Mouse (Mus musculus): ENCODE results near the gene Cebpa. TPM values are rescaled to one million over a fixed set of nuclear protein-coding genes. Genes with fewer than 3 reads are reported as not detected.

The Cebpa gene
- total and polyA plus RNA-seq, 2 experiments from 2014 or later: 1.1 to 8.3 TPM

GRCm38 (mm10) chr7:35090550-35090949 lies 28.5 kb upstream of the Cebpa start:
- DNase-seq (ENCODE audit: low spot score) (no peak), ATAC-seq (no peak)
- Histone ChIP-seq H3K4me3 (ENCODE audit: low read length) (no peak overlapping the region), H3K27me3 (ENCODE audit: insufficient read depth, low read length) (no peaks in the 10 kb centered on the region), H3K27ac (no peak overlapping the region), H3K4me1 (ENCODE audit: insufficient read depth, low read length) (peaks cover 12% of the 10 kb centered on the region; the same call in 1 of the 2 replicates), H3K4me2 (ENCODE audit: low read depth, low read length) (no peak overlapping the region), H3K9me3 (ENCODE audit: low read length) (no peaks in the 10 kb centered on the region), H3K9ac (replicated peaks; ENCODE audit: low read length) (no peak overlapping the region), H3K36me3 (ENCODE audit: insufficient read depth, low read length) (no peaks in the 10 kb centered on the region)
- 82% methylated on average over 5 of the region's 5 CpGs for WGBS
- TF ChIP-seq CTCF (IDR thresholded peaks at IDR 0.05; ENCODE audit: low read depth): no peak

GRCm38 (mm10) chr7:35094975-35095678 lies 24.0 kb upstream of the Cebpa start:
- DNase-seq (ENCODE audit: low spot score) (no peak), ATAC-seq (no peak)
- TF ChIP-seq CTCF (IDR thresholded peaks at IDR 0.05; ENCODE audit: low read depth): no peak
- H3K27me3 ChIP-seq (ENCODE audit: insufficient read depth, low read length): no peaks in the 10 kb centered on the region
- no peak overlapping the region for H3K9ac ChIP-seq (replicated peaks; ENCODE audit: low read length)
- peaks cover 3% of the 10 kb centered on the region; the same call in 1 of the 2 replicates for H3K4me1 ChIP-seq (ENCODE audit: insufficient read depth, low read length)
- no peak overlapping the region for H3K4me2 ChIP-seq (ENCODE audit: low read depth, low read length)
- 78% methylated on average over 9 of the region's 9 CpGs for WGBS
- no peaks in the 10 kb centered on the region for H3K9me3 ChIP-seq (ENCODE audit: low read length)
- no peaks in the 10 kb centered on the region for H3K36me3 ChIP-seq (ENCODE audit: insufficient read depth, low read length)
- no peak overlapping the region for H3K27ac ChIP-seq
- H3K4me3 ChIP-seq (ENCODE audit: low read length): no peak overlapping the region

GRCm38 (mm10) chr7:35098777-35099176 lies 20.3 kb upstream of the Cebpa start:
- Histone ChIP-seq H3K27me3 (ENCODE audit: insufficient read depth, low read length) (no peaks in the 10 kb centered on the region), H3K36me3 (ENCODE audit: insufficient read depth, low read length) (no peaks in the 10 kb centered on the region), H3K27ac (no peak overlapping the region), H3K9me3 (ENCODE audit: low read length) (no peaks in the 10 kb centered on the region), H3K4me1 (ENCODE audit: insufficient read depth, low read length) (no peaks in the 10 kb centered on the region), H3K4me2 (ENCODE audit: low read depth, low read length) (no peak overlapping the region), H3K4me3 (ENCODE audit: low read length) (no peak overlapping the region), H3K9ac (replicated peaks; ENCODE audit: low read length) (no peak overlapping the region)
- DNase-seq (ENCODE audit: low spot score) (no peak), ATAC-seq (no peak)
- 77% methylated on average over 4 of the region's 4 CpGs for WGBS
- no peak for TF ChIP-seq CTCF (IDR thresholded peaks at IDR 0.05; ENCODE audit: low read depth)

- H3K4me1 ChIP-seq (ENCODE audit: insufficient read depth, low read length): no peaks in the 10 kb centered on the region
- WGBS: 87% methylated on average over 4 of the region's 4 CpGs
- TF ChIP-seq CTCF (IDR thresholded peaks at IDR 0.05; ENCODE audit: low read depth): no peak
- ATAC-seq: no peak
- H3K36me3 ChIP-seq (ENCODE audit: insufficient read depth, low read length): no peaks in the 10 kb centered on the region
- H3K4me2 ChIP-seq (ENCODE audit: low read depth, low read length): no peak overlapping the region
- no peaks in the 10 kb centered on the region for H3K9me3 ChIP-seq (ENCODE audit: low read length)
- no peak overlapping the region for H3K9ac ChIP-seq (replicated peaks; ENCODE audit: low read length)
- H3K27me3 ChIP-seq (ENCODE audit: insufficient read depth, low read length): no peaks in the 10 kb centered on the region
- no peak for DNase-seq (ENCODE audit: low spot score)
- no peak overlapping the region for H3K27ac ChIP-seq
- no peak overlapping the region for H3K4me3 ChIP-seq (ENCODE audit: low read length)
These were observed 19.6 kb upstream of the Cebpa start for GRCm38 (mm10) chr7:35099528-35099927.

GRCm38 (mm10) chr7:35106614-35107013 lies 12.5 kb upstream of the Cebpa start:
- WGBS: 81% methylated on average over 7 of the region's 7 CpGs
- no peaks in the 10 kb centered on the region for H3K4me1 ChIP-seq (ENCODE audit: insufficient read depth, low read length)
- no peaks in the 10 kb centered on the region for H3K9me3 ChIP-seq (ENCODE audit: low read length)
- no peak overlapping the region for H3K9ac ChIP-seq (replicated peaks; ENCODE audit: low read length)
- DNase-seq (ENCODE audit: low spot score): no peak
- no peaks in the 10 kb centered on the region for H3K27me3 ChIP-seq (ENCODE audit: insufficient read depth, low read length)
- no peak overlapping the region for H3K4me2 ChIP-seq (ENCODE audit: low read depth, low read length)
- H3K27ac ChIP-seq: no peak overlapping the region
- no peaks in the 10 kb centered on the region for H3K36me3 ChIP-seq (ENCODE audit: insufficient read depth, low read length)
- ATAC-seq: no peak
- TF ChIP-seq CTCF (IDR thresholded peaks at IDR 0.05; ENCODE audit: low read depth): no peak
- no peak overlapping the region for H3K4me3 ChIP-seq (ENCODE audit: low read length)

GRCm38 (mm10) chr7:35107630-35108029 lies 11.5 kb upstream of the Cebpa start:
- Histone ChIP-seq H3K4me2 (ENCODE audit: low read depth, low read length) (no peak overlapping the region), H3K9me3 (ENCODE audit: low read length) (no peaks in the 10 kb centered on the region), H3K9ac (replicated peaks; ENCODE audit: low read length) (no peak overlapping the region), H3K27ac (no peak overlapping the region), H3K4me3 (ENCODE audit: low read length) (no peak overlapping the region), H3K36me3 (ENCODE audit: insufficient read depth, low read length) (no peaks in the 10 kb centered on the region), H3K27me3 (ENCODE audit: insufficient read depth, low read length) (no peaks in the 10 kb centered on the region), H3K4me1 (ENCODE audit: insufficient read depth, low read length) (no peaks in the 10 kb centered on the region)
- WGBS: 46% methylated on average over 3 of the region's 3 CpGs
- DNase-seq (ENCODE audit: low spot score) (no peak), ATAC-seq (no peak)
- no peak for TF ChIP-seq CTCF (IDR thresholded peaks at IDR 0.05; ENCODE audit: low read depth)

- Histone ChIP-seq H3K27ac (no peak overlapping the region), H3K27me3 (ENCODE audit: insufficient read depth, low read length) (no peaks in the 10 kb centered on the region), H3K9ac (replicated peaks; ENCODE audit: low read length) (no peak overlapping the region), H3K9me3 (ENCODE audit: low read length) (no peaks in the 10 kb centered on the region), H3K4me1 (ENCODE audit: insufficient read depth, low read length) (no peaks in the 10 kb centered on the region), H3K4me3 (ENCODE audit: low read length) (no peak overlapping the region), H3K4me2 (ENCODE audit: low read depth, low read length) (no peak overlapping the region), H3K36me3 (ENCODE audit: insufficient read depth, low read length) (no peaks in the 10 kb centered on the region)
- no peak for TF ChIP-seq CTCF (IDR thresholded peaks at IDR 0.05; ENCODE audit: low read depth)
- DNase-seq (ENCODE audit: low spot score) (no peak), ATAC-seq (no peak)
- 24% methylated on average over 2 of the region's 2 CpGs for WGBS
These were observed 11.0 kb upstream of the Cebpa start for GRCm38 (mm10) chr7:35108046-35108445.

Measured in hindbrain, postnatal 0 days (tissue).